Mouse (Mus musculus): ENCODE results near the gene Galm. TPM values are rescaled to one million over a fixed set of nuclear protein-coding genes. Genes with fewer than 3 reads are reported as not detected.

The Galm gene
- polyA plus RNA-seq, 1 experiment: 61.2 TPM

- Histone ChIP-seq H3K4me1 (ENCODE audit: control insufficient read depth, insufficient read depth, insufficient read length, low read length) (no peaks in the 10 kb centered on the region), H3K27ac (replicated peaks; ENCODE audit: low read depth, low read length) (no peak overlapping the region), H3K4me3 (ENCODE audit: insufficient read depth, low read depth, low read length) (no peak overlapping the region)
These were observed 16.4 kb downstream of the Galm start for GRCm38 (mm10) chr17:80143478-80144232.

GRCm38 (mm10) chr17:80145210-80145609 is 17.9 kb downstream of the Galm start:
- no peak overlapping the region for H3K27ac ChIP-seq (replicated peaks; ENCODE audit: low read depth, low read length)
- H3K4me3 ChIP-seq (ENCODE audit: insufficient read depth, low read depth, low read length): no peak overlapping the region
- H3K4me1 ChIP-seq (ENCODE audit: control insufficient read depth, insufficient read depth, insufficient read length, low read length): 0 out of 2 replicates have a peak, but pooled peaks cover 2% of the 10 kb centered on the region

DNA sequence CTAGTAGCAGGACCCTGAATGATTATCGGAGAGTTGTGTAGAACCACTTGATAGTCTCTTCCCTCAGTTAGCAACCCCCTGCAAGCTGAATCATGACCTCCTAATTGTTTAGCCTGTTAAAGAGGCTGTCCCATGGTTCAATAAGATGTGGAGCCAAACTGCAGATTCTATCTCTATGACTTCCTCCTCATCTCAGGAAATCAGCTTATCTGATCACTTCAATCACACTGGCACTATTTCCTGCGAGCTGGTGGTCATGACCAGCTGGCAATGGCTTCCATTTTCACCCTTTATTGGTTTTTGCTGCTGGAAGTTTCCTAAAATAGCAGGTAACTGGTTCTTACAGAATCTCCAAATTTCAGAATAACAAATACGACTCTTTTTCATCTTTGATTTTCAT is 18.5 kb downstream of the Galm start:
- H3K27ac ChIP-seq (replicated peaks; ENCODE audit: low read depth, low read length): no peak overlapping the region
- H3K4me3 ChIP-seq (ENCODE audit: insufficient read depth, low read depth, low read length): no peak overlapping the region
- H3K4me1 ChIP-seq (ENCODE audit: control insufficient read depth, insufficient read depth, insufficient read length, low read length): 0 out of 2 replicates have a peak, but pooled peaks cover 2% of the 10 kb centered on the region

DNA sequence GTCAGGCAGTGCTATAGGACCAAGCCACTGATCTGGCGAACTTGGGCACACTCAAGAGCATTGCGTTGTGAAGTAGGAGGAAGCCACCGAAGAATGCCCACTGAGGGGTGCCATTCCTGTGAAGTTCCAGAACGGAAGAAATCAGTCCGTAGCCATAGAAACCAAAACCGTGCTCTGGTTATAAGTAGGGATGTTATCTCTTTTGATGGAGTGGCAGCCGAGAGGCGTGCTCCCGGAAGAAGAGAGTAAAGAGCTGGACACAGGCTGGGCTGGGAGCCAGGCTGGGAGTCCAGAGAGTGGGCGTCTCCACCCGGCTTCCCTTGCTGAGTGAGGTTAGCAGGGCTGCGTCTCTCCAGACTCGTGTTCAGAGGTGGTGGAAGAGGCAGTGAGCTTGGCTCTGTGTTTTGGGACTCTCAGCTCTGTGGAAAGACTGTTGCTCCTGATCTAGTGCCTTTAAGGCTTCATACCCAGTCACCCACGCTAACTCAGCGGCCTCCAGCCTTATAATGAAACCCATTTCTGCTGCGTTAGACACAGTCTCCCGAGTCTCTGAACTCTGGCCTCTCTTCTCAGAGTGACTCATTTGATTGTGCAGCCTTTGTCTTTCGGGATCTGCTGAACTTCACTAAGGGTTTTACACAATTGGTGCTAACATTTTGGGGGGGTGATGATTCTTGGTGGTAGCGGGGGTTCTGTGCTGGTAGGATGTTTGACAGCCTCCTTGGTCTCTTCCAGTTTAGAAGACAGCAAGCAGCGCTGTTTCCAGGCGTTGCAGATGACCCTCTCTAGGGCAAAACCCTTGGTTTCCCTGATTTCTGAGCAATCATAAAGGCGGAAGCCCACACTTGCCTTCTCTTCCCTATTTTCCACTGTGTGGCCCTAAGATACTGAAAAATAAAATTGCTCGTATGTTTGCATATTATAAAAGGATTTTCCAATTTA is 21.1 kb downstream of the Galm start:
- Histone ChIP-seq H3K4me3 (ENCODE audit: insufficient read depth, low read depth, low read length) (0 out of 2 replicates have a peak overlapping the region, but pooled peaks have one; percentile 6), H3K4me1 (ENCODE audit: control insufficient read depth, insufficient read depth, insufficient read length, low read length) (0 out of 2 replicates have a peak, but pooled peaks cover 2% of the 10 kb centered on the region), H3K27ac (replicated peaks; ENCODE audit: low read depth, low read length) (peak overlapping the region; percentile 11; the same call in 1 of the 2 replicates)

DNA sequence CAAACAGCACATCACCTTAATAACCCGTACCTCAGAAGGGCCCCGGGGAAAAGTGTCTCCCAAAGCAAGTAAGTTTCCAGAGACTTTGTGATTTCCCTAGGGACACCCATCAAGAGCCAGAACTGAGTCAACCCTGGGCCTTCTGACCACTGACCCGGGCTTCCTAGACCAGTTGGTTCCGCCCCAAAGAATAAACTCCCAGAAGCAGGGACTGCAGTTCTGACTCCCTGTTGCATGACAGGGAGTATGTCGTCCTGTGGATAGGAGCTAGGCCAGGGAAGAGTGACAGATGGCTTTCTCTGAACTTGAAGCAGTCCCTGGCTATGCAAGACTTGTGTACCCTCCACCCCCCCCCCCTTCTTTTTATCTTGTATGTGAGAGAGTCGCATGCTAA is 21.7 kb downstream of the Galm start:
- Histone ChIP-seq H3K4me3 (ENCODE audit: insufficient read depth, low read depth, low read length) (no peak overlapping the region), H3K4me1 (ENCODE audit: control insufficient read depth, insufficient read depth, insufficient read length, low read length) (0 out of 2 replicates have a peak, but pooled peaks cover 2% of the 10 kb centered on the region), H3K27ac (replicated peaks; ENCODE audit: low read depth, low read length) (no peak overlapping the region)

DNA sequence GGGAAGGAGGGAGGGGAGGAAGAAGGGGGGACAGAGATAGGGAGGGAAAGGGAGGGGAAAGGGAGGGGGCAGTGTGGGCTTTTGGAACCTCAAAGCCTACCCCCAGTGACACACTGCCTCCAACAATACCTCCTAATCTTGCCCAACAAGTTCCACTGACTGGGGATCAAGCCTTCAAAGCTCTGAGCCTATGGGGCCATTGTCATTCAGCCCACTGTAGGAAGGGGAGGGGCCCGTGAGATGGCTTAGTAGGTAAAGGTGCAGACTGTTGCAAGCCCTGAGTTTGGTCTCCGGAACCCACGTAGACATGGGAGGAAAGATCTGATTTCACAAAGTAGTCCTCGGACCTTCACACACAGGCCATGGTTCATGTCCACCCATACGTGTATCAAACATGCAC is 24.1 kb downstream of the Galm start:
- Histone ChIP-seq H3K4me3 (ENCODE audit: insufficient read depth, low read depth, low read length) (no peak overlapping the region), H3K4me1 (ENCODE audit: control insufficient read depth, insufficient read depth, insufficient read length, low read length) (0 out of 2 replicates have a peak, but pooled peaks cover 2% of the 10 kb centered on the region), H3K27ac (replicated peaks; ENCODE audit: low read depth, low read length) (no peak overlapping the region)

DNA sequence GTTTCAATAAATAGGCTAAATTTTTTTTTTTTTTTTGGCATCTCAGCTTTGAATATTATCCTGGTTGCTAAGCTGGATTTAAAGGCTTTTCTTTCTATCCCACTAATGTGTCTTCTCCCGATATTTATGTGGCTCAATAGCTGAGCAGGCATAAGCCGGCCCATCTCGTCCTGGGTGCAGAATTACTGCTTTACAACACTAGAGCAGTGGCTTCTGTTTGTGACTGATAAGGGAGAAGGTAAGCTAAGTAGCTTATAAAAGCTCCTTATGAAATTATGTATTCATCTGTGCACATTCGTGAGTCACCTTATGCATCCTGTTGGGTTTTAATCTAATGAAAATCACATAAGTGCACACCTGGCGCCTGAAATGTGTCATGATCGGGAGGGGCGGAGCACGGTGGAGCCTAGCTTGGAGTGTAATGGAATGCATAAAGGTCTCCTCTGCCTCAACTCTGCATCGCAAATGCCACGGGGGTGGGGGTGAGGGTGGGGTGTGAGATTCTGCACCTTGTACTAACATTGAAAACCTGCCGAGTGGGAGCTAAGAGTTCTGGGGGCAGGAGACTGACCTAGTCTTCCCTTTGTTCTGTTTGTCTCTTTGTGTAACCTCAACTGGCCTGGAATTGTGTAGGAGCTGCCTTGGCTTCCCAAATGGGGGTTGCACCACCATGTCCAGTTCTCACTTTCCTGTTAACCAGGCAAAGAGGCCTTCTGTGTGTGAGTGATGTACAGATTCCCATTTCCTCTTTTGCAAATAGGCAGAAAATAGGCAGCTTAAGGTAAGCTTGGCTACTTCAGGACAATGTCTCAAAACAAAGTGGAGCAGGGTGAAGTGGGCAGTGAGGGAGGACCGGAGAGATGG is 25.7 kb downstream of the Galm start:
- Histone ChIP-seq H3K4me3 (ENCODE audit: insufficient read depth, low read depth, low read length) (no peak overlapping the region), H3K4me1 (ENCODE audit: control insufficient read depth, insufficient read depth, insufficient read length, low read length) (0 out of 2 replicates have a peak, but pooled peaks cover 2% of the 10 kb centered on the region), H3K27ac (replicated peaks; ENCODE audit: low read depth, low read length) (no peak overlapping the region)

GRCm38 (mm10) chr17:80153631-80154030 is 26.4 kb downstream of the Galm start:
- no peak overlapping the region for H3K27ac ChIP-seq (replicated peaks; ENCODE audit: low read depth, low read length)
- H3K4me3 ChIP-seq (ENCODE audit: insufficient read depth, low read depth, low read length): no peak overlapping the region
- 0 out of 2 replicates have a peak, but pooled peaks cover 2% of the 10 kb centered on the region for H3K4me1 ChIP-seq (ENCODE audit: control insufficient read depth, insufficient read depth, insufficient read length, low read length)

GRCm38 (mm10) chr17:80156905-80157304 is 29.6 kb downstream of the Galm start:
- H3K27ac ChIP-seq (replicated peaks; ENCODE audit: low read depth, low read length): no peak overlapping the region
- no peaks in the 10 kb centered on the region for H3K4me1 ChIP-seq (ENCODE audit: control insufficient read depth, insufficient read depth, insufficient read length, low read length)
- no peak overlapping the region for H3K4me3 ChIP-seq (ENCODE audit: insufficient read depth, low read depth, low read length)

DNA sequence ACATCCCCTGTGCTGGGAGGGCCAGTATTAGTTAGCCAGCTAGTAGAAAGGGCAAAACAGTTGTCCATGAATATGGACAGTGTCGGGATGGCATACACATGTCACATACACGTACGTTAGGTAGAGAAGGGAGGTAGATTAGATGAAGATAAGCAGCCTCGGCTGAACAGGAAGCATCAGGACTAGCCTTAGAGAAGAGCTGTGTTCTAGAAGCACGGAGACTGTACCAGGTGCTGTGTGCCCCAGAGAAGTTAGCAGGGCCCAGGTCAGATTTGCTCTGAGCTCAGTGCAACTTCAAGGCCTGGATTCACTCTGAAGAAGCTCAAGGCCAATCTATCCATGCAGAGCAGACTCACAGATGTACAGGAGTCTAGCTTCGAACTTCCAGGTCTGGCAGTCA is 30.2 kb downstream of the Galm start:
- H3K4me1 ChIP-seq (ENCODE audit: control insufficient read depth, insufficient read depth, insufficient read length, low read length): no peaks in the 10 kb centered on the region
- no peak overlapping the region for H3K27ac ChIP-seq (replicated peaks; ENCODE audit: low read depth, low read length)
- H3K4me3 ChIP-seq (ENCODE audit: insufficient read depth, low read depth, low read length): no peak overlapping the region

DNA sequence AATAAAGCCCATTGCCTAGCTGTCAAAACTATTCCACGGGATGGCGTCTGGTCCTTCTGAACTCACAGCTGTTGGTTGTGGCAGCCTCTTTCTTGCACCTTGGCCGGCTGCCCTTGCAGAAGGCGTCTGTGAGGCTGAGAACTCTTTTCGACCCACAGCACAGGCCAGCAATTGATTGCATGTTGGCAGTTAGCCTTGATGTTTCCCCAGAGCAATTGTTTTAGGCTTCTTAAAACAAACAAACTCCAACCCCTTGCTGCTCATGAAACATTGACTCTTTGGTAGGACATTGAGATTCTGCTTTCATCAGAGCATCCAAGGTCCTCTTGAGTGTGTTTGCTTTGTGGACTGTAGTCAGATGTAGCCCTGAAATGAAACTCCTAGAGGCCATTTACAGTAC is 33.2 kb downstream of the Galm start:
- H3K27ac ChIP-seq (replicated peaks; ENCODE audit: low read depth, low read length): no peak overlapping the region
- no peak overlapping the region for H3K4me3 ChIP-seq (ENCODE audit: insufficient read depth, low read depth, low read length)
- H3K4me1 ChIP-seq (ENCODE audit: control insufficient read depth, insufficient read depth, insufficient read length, low read length): no peaks in the 10 kb centered on the region

DNA sequence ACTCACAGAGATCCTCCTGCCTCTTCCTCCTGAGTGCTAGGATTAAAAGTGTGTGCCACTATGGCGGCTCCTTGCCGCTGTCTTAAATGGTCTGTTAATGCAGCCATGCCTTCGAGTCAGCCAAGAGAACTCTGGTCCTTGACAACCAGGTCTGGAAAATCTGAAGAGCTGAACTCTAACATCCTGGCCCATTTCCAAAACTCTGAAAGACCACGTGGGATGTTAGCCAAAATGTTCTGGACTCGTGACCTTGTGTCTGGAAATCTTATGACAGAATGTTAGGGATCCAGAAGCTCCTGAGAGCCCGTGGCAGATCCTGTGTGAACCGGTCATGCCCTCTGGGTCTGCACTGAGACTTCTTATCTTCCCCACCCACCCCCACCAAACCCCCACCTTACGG is 36.7 kb downstream of the Galm start:
- H3K4me3 ChIP-seq (ENCODE audit: insufficient read depth, low read depth, low read length): no peak overlapping the region
- H3K4me1 ChIP-seq (ENCODE audit: control insufficient read depth, insufficient read depth, insufficient read length, low read length): peaks cover 5% of the 10 kb centered on the region; the same call in 1 of the 2 replicates
- H3K27ac ChIP-seq (replicated peaks; ENCODE audit: low read depth, low read length): no peak overlapping the region

- Histone ChIP-seq H3K4me1 (ENCODE audit: control insufficient read depth, insufficient read depth, insufficient read length, low read length) (peaks cover 5% of the 10 kb centered on the region; the same call in 1 of the 2 replicates), H3K27ac (replicated peaks; ENCODE audit: low read depth, low read length) (peak overlapping the region; percentile 72), H3K4me3 (ENCODE audit: insufficient read depth, low read depth, low read length) (no peak overlapping the region)
These were observed 38.5 kb downstream of the Galm start for GRCm38 (mm10) chr17:80165741-80166140.

DNA sequence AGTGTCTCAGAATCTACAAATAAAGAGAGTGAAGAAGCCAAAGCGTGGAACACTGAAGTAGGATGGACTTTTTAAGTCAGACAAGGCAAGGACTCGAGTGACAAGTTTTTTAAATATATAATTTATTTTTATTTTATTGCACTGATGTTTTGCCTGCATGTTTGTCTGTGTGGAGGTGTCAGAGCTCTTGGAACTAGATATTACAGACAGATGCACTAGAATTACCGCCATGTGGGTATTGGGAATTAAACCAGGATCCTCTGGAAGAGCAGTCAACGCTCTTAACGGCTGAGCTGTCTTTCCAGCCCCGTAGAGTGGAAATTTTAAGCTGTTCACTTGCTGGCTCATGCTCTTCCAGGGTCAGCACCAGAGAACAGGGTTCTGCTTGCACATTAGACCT is 39.1 kb downstream of the Galm start:
- Histone ChIP-seq H3K4me1 (ENCODE audit: control insufficient read depth, insufficient read depth, insufficient read length, low read length) (peaks cover 5% of the 10 kb centered on the region; the same call in 1 of the 2 replicates), H3K27ac (replicated peaks; ENCODE audit: low read depth, low read length) (peak overlapping the region; percentile 72; the same call in 1 of the 2 replicates), H3K4me3 (ENCODE audit: insufficient read depth, low read depth, low read length) (no peak overlapping the region)
